Mouse (Mus musculus): ENCODE measurements around the gene Rfx1.

DNA sequence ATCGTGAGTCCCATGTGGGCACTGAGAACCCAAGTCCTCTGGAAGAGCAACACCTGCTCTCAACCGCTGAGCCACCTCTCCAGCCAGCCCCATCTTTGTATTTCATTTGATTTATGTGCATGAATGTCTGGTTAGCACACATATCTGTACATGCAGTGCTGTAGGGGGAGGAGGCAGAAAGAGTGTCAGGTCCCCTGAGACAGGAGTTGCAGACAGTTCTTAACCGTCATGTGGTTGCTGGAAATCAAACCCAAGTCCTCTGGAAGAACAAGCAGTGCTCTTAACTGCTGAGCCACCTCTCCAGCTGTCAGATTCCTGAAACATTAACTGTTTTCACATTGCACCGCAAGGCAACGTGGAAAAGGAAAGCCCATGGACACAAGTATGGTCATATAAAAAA is 18.5 kb upstream of the Rfx1 start:
- no peak for TF ChIP-seq CTCF (IDR thresholded peaks at IDR 0.05; ENCODE audit: borderline replicate concordance, insufficient read depth, low read length)
- no peak for TF ChIP-seq POLR2A (IDR thresholded peaks at IDR 0.05; ENCODE audit: low read depth, low read length)

All from embryonic fibroblast, embryonic 13.5 days (primary cell).